Mouse (Mus musculus): ENCODE measurements around the gene Itpkb.

Gene Itpkb

GRCm38 (mm10) chr1:180314641-180315040, 15.6 kb upstream of the Itpkb start:
- in situ Hi-C loops (cut with MboI), result no loop called here

- in situ Hi-C loops (cut with MboI), result no loop called here
Observed at GRCm38 (mm10) chr1:180315127-180315526, 15.2 kb upstream of the Itpkb start.

DNA sequence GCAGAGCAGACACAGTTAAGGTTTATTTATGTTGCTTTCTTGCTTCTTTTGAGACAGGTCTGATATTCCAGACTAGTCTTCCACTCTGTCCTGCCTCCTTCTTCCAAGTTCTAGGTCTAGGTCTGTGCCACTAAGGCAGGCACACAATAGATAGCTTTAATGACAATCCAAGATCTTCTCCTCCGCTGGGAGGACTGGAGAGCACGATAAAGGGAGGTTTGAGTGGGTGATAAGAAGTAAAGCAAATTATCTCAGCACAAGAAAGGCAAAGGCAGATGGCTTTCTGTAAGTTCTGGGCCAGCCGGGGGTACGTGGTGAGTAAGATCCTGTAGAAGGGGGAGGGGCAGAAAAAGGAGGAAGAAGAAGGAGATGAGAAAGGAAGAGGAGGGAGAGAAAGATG, 12.8 kb upstream of the Itpkb start:
- in situ Hi-C loops (cut with MboI), result no loop called here

GRCm38 (mm10) chr1:180318407-180318806, 11.9 kb upstream of the Itpkb start:
- in situ Hi-C loops (cut with MboI), result no loop called here

DNA sequence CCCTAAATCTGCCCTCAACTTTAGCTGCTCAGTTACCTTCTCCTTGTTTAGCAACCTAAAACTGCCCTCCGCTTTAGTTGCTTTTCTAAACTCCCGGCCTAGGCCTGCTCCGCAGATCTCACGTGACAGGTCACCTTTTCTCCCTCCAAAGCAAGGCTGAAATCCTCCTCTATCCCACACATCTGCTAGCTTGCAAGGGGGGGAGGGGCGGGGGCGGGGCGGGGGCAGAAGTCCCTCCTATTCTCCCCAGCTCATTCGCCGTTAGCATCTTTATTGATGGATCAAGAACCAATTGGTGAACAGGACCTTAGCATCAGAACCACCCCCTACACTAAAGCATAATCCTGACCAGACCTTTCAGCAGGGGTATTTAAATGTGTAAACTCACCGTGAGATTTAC, 10.4 kb upstream of the Itpkb start:
- in situ Hi-C loops (cut with MboI), result no loop called here

GRCm38 (mm10) chr1:180322896-180323295, 7.4 kb upstream of the Itpkb start:
- in situ Hi-C loops (cut with MboI), result no loop called here

DNA sequence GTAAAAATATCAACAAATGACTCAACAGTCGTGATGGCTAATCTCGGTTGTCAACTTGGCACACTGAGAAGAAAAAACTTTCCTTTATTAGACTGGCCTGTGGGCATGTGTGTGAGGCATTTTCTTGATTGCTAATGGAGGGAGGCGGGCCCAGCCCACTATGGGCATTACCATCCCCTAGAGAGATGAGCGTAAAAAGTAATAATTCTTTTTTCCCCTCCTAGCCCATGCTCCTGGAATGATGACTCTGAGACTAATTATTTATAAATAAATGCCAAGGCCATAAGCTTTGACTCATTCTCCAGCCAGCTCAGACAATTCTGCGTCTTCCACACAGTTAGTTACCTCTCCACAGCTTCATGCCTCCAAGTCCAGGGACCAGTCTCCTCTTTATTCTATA, 6.8 kb upstream of the Itpkb start:
- in situ Hi-C loops (cut with MboI), result no loop called here

GRCm38 (mm10) chr1:180324271-180324670, 6.0 kb upstream of the Itpkb start:
- in situ Hi-C loops (cut with MboI), result no loop called here

- in situ Hi-C loops (cut with MboI), result no loop called here
Observed at GRCm38 (mm10) chr1:180328794-180329665, 1.3 kb upstream of the Itpkb start.

DNA sequence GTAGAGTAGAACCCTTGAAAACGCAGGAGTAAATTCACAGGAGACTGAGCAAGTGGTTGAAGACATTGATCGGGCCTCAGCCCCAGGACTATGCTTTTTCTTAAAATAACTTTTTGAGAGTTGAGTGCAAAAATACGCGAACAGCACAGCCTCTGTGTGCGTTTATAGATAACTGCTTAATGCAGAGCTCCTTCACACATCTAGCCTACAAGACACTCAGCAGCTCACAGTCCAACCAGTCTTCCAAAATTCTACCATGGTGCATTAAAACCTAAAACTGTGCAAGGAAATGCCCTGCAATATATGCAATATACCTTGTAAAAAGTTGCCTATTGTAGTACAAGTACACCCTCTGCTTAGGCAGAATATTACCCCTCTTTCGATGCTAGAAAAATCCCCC, 579 bp upstream of the Itpkb start:
- in situ Hi-C loops (cut with MboI), result no loop called here

- in situ Hi-C loops (cut with MboI), result no loop called here
Observed at GRCm38 (mm10) chr1:180330707-180331545, 641 bp downstream of the Itpkb start.

- in situ Hi-C loops (cut with MboI), result no loop called here
Observed at GRCm38 (mm10) chr1:180331546-180332075, 1.3 kb downstream of the Itpkb start.

DNA sequence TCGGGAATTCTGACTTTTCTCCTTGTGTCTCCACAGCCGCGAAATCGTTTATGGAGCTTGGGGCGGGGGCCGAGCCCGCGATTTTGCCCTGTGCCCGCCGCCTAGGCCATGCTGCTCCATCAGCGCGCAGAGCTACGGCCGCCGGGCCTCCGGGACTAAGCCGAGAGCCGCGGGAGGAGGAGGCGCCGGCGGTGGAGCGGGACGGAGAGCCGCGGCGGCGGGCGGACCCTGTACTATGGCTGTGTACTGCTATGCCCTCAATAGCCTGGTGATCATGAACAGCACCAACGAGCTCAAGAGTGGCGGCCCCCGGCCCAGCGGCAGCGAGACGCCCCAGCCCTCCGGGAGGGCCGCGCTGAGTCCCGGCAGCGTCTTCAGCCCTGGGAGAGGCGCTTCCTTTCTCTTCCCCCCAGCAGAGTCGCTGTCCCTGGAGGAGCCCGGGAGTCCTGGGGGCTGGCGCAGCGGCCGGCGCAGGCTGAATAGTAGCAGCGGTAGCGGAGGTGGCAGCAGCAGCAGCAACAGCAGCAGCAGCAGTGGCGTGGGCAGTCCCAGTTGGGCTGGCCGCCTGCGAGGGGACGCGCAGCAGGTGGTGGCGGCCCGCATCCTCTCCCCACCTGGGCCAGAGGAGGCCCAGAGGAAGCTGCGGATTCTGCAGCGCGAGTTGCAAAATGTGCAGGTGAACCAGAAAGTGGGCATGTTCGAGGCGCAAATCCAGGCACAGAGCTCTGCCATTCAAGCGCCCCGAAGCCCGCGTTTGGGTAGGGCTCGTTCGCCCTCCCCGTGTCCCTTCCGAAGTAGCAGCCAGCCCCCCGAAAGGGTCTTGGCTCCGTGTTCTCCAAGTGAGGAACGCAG, 2.0 kb downstream of the Itpkb start:
- in situ Hi-C loops (cut with MboI), result no loop called here

- in situ Hi-C loops (cut with MboI), result no loop called here
Observed at GRCm38 (mm10) chr1:180332928-180333440, 2.7 kb downstream of the Itpkb start.

GRCm38 (mm10) chr1:180333588-180333987, 3.3 kb downstream of the Itpkb start:
- in situ Hi-C loops (cut with MboI), result no loop called here

DNA sequence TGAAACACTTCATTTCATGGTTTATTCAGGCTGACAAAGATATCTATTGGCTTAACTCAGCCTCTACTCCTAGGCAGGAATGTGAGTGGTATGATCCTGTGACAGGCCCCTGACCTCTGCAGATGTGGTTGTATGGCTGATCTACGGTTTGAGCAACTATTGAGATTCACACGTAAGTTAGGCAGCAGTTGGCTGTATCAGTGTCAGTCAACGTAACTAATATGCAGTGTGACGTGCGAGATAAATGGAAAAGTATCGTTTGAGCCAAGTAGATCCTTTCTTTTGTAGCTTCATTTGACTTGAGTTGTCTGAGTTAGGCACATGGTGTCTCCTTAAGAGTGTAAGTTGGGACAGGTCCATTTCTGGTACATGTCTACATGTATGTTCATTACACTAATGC, 4.3 kb downstream of the Itpkb start:
- in situ Hi-C loops (cut with MboI), result no loop called here

DNA sequence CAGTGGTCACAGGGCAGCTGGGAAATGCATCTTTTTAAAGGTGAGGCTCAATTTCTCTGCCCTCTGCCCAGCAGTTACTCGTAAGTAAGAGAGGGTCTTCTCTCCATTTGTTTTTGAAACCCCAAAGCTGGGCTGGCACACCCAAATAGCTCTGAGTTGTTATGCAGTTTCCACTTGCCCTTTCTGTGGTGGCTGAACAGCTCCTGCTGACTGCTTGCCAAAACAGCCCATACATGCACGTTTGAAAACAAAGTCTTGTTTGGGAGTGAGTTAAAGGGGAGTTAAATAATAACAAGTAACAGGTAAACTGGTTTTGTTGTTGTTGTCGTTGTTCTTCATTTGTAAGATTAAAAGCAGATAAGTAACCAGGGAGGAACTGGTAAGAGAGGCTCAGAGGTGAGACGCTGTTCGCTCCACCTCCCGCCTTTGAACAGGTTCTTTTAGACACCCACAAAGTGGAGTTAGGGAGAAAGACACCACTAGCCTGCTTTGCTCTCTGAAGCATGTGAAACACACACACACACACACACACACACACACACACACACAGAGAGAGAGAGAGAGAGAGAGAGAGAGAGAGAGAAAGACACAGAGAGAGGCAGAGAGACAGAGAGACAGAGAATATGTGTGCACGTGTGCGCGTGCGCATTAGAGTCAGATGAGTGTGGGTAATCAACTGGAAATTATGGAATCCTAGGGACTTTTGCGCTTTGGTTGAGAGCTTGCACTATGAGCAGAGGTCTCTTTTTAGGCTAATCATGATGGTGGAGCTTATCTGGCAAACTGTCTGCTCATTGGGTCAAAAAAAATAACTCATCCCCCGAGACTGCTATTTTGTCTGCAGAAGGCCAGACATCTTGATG, 5.5 kb downstream of the Itpkb start:
- in situ Hi-C loops (cut with MboI), result no loop called here

- in situ Hi-C loops (cut with MboI), result no loop called here
Observed at GRCm38 (mm10) chr1:180338358-180338757, 8.1 kb downstream of the Itpkb start.

GRCm38 (mm10) chr1:180339143-180339542, 8.9 kb downstream of the Itpkb start:
- in situ Hi-C loops (cut with MboI), result no loop called here

DNA sequence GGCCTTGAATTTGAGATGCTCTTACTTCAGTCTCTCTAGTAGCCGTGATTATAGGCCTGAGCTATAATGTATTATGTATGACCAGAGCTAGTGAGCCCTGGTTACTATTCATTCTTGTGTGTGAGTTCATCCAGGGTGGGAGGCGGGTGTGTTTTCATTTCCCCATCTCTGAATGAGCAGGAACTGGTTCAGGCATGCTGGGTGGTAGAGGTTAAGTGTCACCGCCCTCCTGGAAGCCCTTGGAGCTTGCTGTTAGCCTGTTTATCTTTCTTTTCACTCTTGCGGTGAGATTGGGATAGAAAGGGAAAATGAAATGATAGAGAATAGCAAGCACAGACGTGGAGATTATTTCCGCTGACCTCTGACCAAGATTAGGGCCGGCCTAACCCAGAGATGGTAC, 12.7 kb downstream of the Itpkb start:
- in situ Hi-C loops (cut with MboI), result no loop called here

All from mature B cell (primary cell).